ENCODE assay signal across 26 mouse cellular contexts in the genomic region with DNA sequence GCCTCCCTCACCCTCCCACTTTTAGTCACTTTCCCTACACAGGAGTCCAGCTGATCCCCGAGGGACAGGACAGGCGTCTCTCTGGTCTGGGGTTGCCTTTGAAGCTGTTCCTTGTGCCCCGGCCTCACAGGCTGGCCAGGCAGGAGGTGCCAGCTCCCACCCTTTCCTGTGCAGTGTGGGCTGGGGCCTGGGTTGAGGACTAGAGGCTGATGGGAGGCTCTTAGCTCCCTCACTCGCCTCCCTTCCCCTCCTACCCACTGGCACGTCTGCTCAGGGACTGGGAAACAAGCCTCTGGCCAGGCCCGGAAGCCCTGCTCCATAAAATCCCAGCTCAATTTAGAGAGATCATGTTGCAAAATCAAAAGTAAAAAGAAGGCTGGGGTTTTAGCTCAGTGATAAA. TPM values are rescaled to one million over a fixed set of nuclear protein-coding genes. Genes with fewer than 3 reads are reported as not detected.
DNase-seq lines count a peak whose midpoint lies in the region; ATAC-seq lines count a peak whose summit lies in the region.
"Had no signal": no experiment of that assay in that cellular context is flagged by ENCODE, and none has a peak within 500 bp of the region (broad histone marks: within the 10 kb centered on the region; RNA-seq: fewer than 3 reads in every experiment).

No protein-coding gene starts in this region.

- WGBS in heart, embryonic 10.5 days: 65% methylated on average over 6 of the region's 6 CpGs
- WGBS in heart, embryonic 12.5 days: 59% methylated on average over 6 of the region's 6 CpGs
- 71% methylated on average over 6 of the region's 6 CpGs for WGBS in midbrain, embryonic 10.5 days
- WGBS in midbrain, embryonic 11.5 days: 66% methylated on average over 6 of the region's 6 CpGs
- WGBS in limb, embryonic 10.5 days: 44% methylated on average over 6 of the region's 6 CpGs
- WGBS in forebrain, embryonic 11.5 days: 77% methylated on average over 6 of the region's 6 CpGs

- H3K4me3 ChIP-seq in heart, embryonic 10.5 days: no peak overlapping the region
- H3K4me3 ChIP-seq in heart, embryonic 12.5 days: no peak overlapping the region
- no peak overlapping the region for H3K4me3 ChIP-seq in midbrain, embryonic 10.5 days
- no peak overlapping the region for H3K4me3 ChIP-seq in midbrain, embryonic 11.5 days (ENCODE audit: low read depth, low read length)
- H3K4me3 ChIP-seq in limb, embryonic 10.5 days: no peak overlapping the region
- H3K4me3 ChIP-seq in forebrain, embryonic 11.5 days (ENCODE audit: low read depth, low read length): no peak overlapping the region
- H3K4me3 ChIP-seq: forebrain, embryonic 10.5 days; heart, adult 2 months; megakaryocyte, embryonic 14.5 days; neural tube, embryonic 15.5 days; stomach, embryonic 15.5 days had no signal

- peaks cover 9% of the 10 kb centered on the region; the same call in 1 of the 2 replicates for H3K36me3 ChIP-seq in heart, embryonic 10.5 days
- H3K36me3 ChIP-seq in heart, embryonic 12.5 days: no peaks in the 10 kb centered on the region
- no peaks in the 10 kb centered on the region for H3K36me3 ChIP-seq in midbrain, embryonic 10.5 days
- no peaks in the 10 kb centered on the region for H3K36me3 ChIP-seq in midbrain, embryonic 11.5 days (ENCODE audit: control insufficient read depth, insufficient read depth, low read length)
- 0 out of 2 replicates have a peak, but pooled peaks cover 4% of the 10 kb centered on the region for H3K36me3 ChIP-seq in limb, embryonic 10.5 days
- no peaks in the 10 kb centered on the region for H3K36me3 ChIP-seq in forebrain, embryonic 11.5 days (ENCODE audit: control insufficient read depth, insufficient read depth, low read length)
- H3K36me3 ChIP-seq: forebrain, embryonic 10.5 days; neural tube, embryonic 15.5 days; stomach, embryonic 15.5 days had no signal

- H3K4me1 ChIP-seq in heart, embryonic 10.5 days: peaks cover 50% of the 10 kb centered on the region
- peaks cover 27% of the 10 kb centered on the region for H3K4me1 ChIP-seq in heart, embryonic 12.5 days (replicated peaks)
- no peaks in the 10 kb centered on the region for H3K4me1 ChIP-seq in midbrain, embryonic 10.5 days
- no peaks in the 10 kb centered on the region for H3K4me1 ChIP-seq in midbrain, embryonic 11.5 days (ENCODE audit: control insufficient read depth, insufficient read depth, low read length)
- H3K4me1 ChIP-seq in limb, embryonic 10.5 days: peaks cover 22% of the 10 kb centered on the region
- no peaks in the 10 kb centered on the region for H3K4me1 ChIP-seq in forebrain, embryonic 11.5 days (replicated peaks; ENCODE audit: control insufficient read depth, insufficient read depth, low read length)
- H3K4me1 ChIP-seq: forebrain, embryonic 10.5 days; neural tube, embryonic 15.5 days; stomach, embryonic 15.5 days had no signal

- 0 out of 2 replicates have a peak, but pooled peaks cover 4% of the 10 kb centered on the region for H3K27me3 ChIP-seq in heart, embryonic 10.5 days (ENCODE audit: insufficient read depth, poor library complexity, severe bottlenecking)
- H3K27me3 ChIP-seq in heart, embryonic 12.5 days (replicated peaks): no peaks in the 10 kb centered on the region
- no peaks in the 10 kb centered on the region for H3K27me3 ChIP-seq in midbrain, embryonic 10.5 days (ENCODE audit: low read depth, poor library complexity, severe bottlenecking)
- H3K27me3 ChIP-seq in midbrain, embryonic 11.5 days (ENCODE audit: control insufficient read depth, insufficient read depth, low read length): no peaks in the 10 kb centered on the region
- 0 out of 2 replicates have a peak, but pooled peaks cover 5% of the 10 kb centered on the region for H3K27me3 ChIP-seq in limb, embryonic 10.5 days (ENCODE audit: low read depth, poor library complexity, severe bottlenecking)
- no peaks in the 10 kb centered on the region for H3K27me3 ChIP-seq in forebrain, embryonic 11.5 days (ENCODE audit: control insufficient read depth, insufficient read depth, low read length)
- H3K27me3 ChIP-seq: neural tube, embryonic 15.5 days; stomach, embryonic 15.5 days had no signal

- H3K9ac ChIP-seq in heart, embryonic 12.5 days: no peak overlapping the region
- no peak overlapping the region for H3K9ac ChIP-seq in midbrain, embryonic 11.5 days (ENCODE audit: low read length)
- no peak overlapping the region for H3K9ac ChIP-seq in forebrain, embryonic 11.5 days (ENCODE audit: low read length)
- H3K9ac ChIP-seq: hindbrain, embryonic 14.5 days; liver, postnatal 0 days; neural tube, embryonic 15.5 days; stomach, embryonic 15.5 days had no signal

- no peak for ATAC-seq in heart, embryonic 12.5 days (ENCODE audit: insufficient number of reproducible peaks, low FRiP score)
- ATAC-seq in midbrain, embryonic 11.5 days (ENCODE audit: low FRiP score): no peak
- ATAC-seq in forebrain, embryonic 11.5 days (replicated peaks; ENCODE audit: low FRiP score): no peak
- ATAC-seq: intestine, postnatal 0 days; liver, postnatal 0 days; midbrain, embryonic 16.5 days had no signal

- no peak overlapping the region for H3K4me2 ChIP-seq in heart, embryonic 12.5 days
- no peak overlapping the region for H3K4me2 ChIP-seq in midbrain, embryonic 11.5 days
- no peak overlapping the region for H3K4me2 ChIP-seq in forebrain, embryonic 11.5 days (ENCODE audit: low read depth, low read length, severe bottlenecking)
- H3K4me2 ChIP-seq: hindbrain, embryonic 14.5 days; neural tube, embryonic 15.5 days; stomach, embryonic 15.5 days had no signal

- peaks cover 10% of the 10 kb centered on the region for H3K9me3 ChIP-seq in heart, embryonic 10.5 days
- peaks cover 12% of the 10 kb centered on the region for H3K9me3 ChIP-seq in heart, embryonic 12.5 days (replicated peaks)
- peaks cover 13% of the 10 kb centered on the region for H3K9me3 ChIP-seq in midbrain, embryonic 10.5 days (replicated peaks)
- no peaks in the 10 kb centered on the region; the same call in 1 of the 2 replicates for H3K9me3 ChIP-seq in midbrain, embryonic 11.5 days (ENCODE audit: control insufficient read depth, low read length)
- no peaks in the 10 kb centered on the region for H3K9me3 ChIP-seq in limb, embryonic 10.5 days (replicated peaks)
- H3K9me3 ChIP-seq in forebrain, embryonic 11.5 days (ENCODE audit: control insufficient read depth, low read length): no peaks in the 10 kb centered on the region; the same call in 1 of the 2 replicates
- H3K9me3 ChIP-seq: stomach, embryonic 15.5 days had no signal

- no peak for DNase-seq in heart, embryonic 10.5 days (ENCODE audit: low spot score)
- no peak for DNase-seq in midbrain, embryonic 10.5 days (ENCODE audit: low spot score)
- no peak for DNase-seq in midbrain, embryonic 11.5 days (ENCODE audit: low spot score, missing footprints)
- no peak for DNase-seq in limb, embryonic 10.5 days (ENCODE audit: low spot score)
- no peak for DNase-seq in thymus, postnatal 36 days
- no peak for DNase-seq in forebrain, embryonic 11.5 days (ENCODE audit: low spot score)
- DNase-seq: adrenal gland, adult 2 months; B cell, adult 2 months; cerebellum, adult 9-11 months; gastrocnemius, postnatal 10 days; layer of hippocampus, adult 9-11 months; liver, postnatal 0 days; lung, postnatal 10 days; right cerebral cortex, postnatal 14 days; spleen, adult 18-20 months; thymus, adult 18-20 months had no signal

- peak overlapping the region; percentile 47; the same call in 1 of the 2 replicates for H3K27ac ChIP-seq in heart, embryonic 10.5 days
- H3K27ac ChIP-seq in heart, embryonic 12.5 days (ENCODE audit: poor library complexity, severe bottlenecking): no peak overlapping the region
- 0 out of 2 replicates have a peak overlapping the region, but pooled peaks have one; percentile 18 for H3K27ac ChIP-seq in midbrain, embryonic 10.5 days (replicated peaks)
- no peak overlapping the region for H3K27ac ChIP-seq in midbrain, embryonic 11.5 days (ENCODE audit: low read depth, low read length)
- H3K27ac ChIP-seq in limb, embryonic 10.5 days: peak overlapping the region; percentile 70
- H3K27ac ChIP-seq in forebrain, embryonic 11.5 days (ENCODE audit: low read depth, low read length): no peak overlapping the region
- H3K27ac ChIP-seq: forebrain, embryonic 10.5 days; heart, adult 2 months; hindbrain, embryonic 14.5 days; neural tube, embryonic 15.5 days; stomach, embryonic 15.5 days had no signal

RNA-seq across cellular contexts. Expression of a gene that starts 36.8 kb away (rescaled TPM):
- 15.3 and 19.3 TPM in 2 replicates for polyA plus RNA-seq in heart, embryonic 10.5 days (2016; fragmentation: Nextera tagmentation; extraction: Ambion mirVana)
- polyA plus RNA-seq in heart, embryonic 12.5 days (2016; fragmentation: Nextera tagmentation; extraction: Ambion mirVana): 22.7 and 24.5 TPM in 2 replicates
- polyA plus RNA-seq in midbrain, embryonic 10.5 days (2016; fragmentation: Nextera tagmentation; extraction: Ambion mirVana): 1.9 and 2.3 TPM in 2 replicates
- 1.4 and 2.1 TPM in 2 replicates for polyA plus RNA-seq in midbrain, embryonic 11.5 days (2014; fragmentation: Nextera tagmentation; extraction: Ambion mirVana)
- polyA plus RNA-seq in limb, embryonic 10.5 days (2016; fragmentation: Nextera tagmentation; extraction: Ambion mirVana): 1.5 and 2.3 TPM in 2 replicates
- 1.9 and 3.3 TPM in 2 replicates for polyA plus RNA-seq in forebrain, embryonic 11.5 days (2014; fragmentation: Nextera tagmentation; extraction: Ambion mirVana)

RNA-seq across cellular contexts. Expression of a gene that starts 47.0 kb away (rescaled TPM):
- 0.49 and 0.67 TPM in 2 replicates for polyA plus RNA-seq in heart, embryonic 10.5 days (2016; fragmentation: Nextera tagmentation; extraction: Ambion mirVana)
- polyA plus RNA-seq in heart, embryonic 12.5 days (2016; fragmentation: Nextera tagmentation; extraction: Ambion mirVana): not detected in 2 replicates
- 0.19 TPM in 1 of 2 replicates, not detected in the other for polyA plus RNA-seq in midbrain, embryonic 10.5 days (2016; fragmentation: Nextera tagmentation; extraction: Ambion mirVana)
- not detected in 2 replicates for polyA plus RNA-seq in midbrain, embryonic 11.5 days (2014; fragmentation: Nextera tagmentation; extraction: Ambion mirVana)
- polyA plus RNA-seq in limb, embryonic 10.5 days (2016; fragmentation: Nextera tagmentation; extraction: Ambion mirVana): not detected in 2 replicates
- not detected in 2 replicates for polyA plus RNA-seq in forebrain, embryonic 11.5 days (2014; fragmentation: Nextera tagmentation; extraction: Ambion mirVana)
- polyA plus RNA-seq: forebrain, embryonic 10.5 days; heart, postnatal 0 days; hindbrain, embryonic 14.5 days; neural tube, embryonic 15.5 days had no signal

Comparison
In these comparisons a context has a peak if more than half of its experiments do, and no peak if none do; other contexts are left out.
1. H3K27ac ChIP-seq: peak in heart, embryonic 10.5 days (single experiment), midbrain, embryonic 10.5 days (single experiment) and limb, embryonic 10.5 days (single experiment); none in heart, embryonic 12.5 days (single experiment), midbrain, embryonic 11.5 days (single experiment) and forebrain, embryonic 11.5 days (single experiment).